Mouse (Mus musculus) lung, postnatal 0 days (tissue): ENCODE results near the gene Ppp1r3g.

Experiments
- CTCF ChIP-seq: IDR thresholded peaks from 2 replicates; pipeline ENCODE4 v1.5.1; 2016; ENCODE audit warnings: antibody characterized with exemption, mild to moderate bottlenecking
- EP300 ChIP-seq: IDR thresholded peaks from 2 replicates; pipeline ENCODE4 v1.6.1; 2016; ENCODE audit warnings: antibody characterized with exemption, mild to moderate bottlenecking, control low read depth

GRCm38 (mm10) chr13:35968131-35968718 lies 9.6 kb downstream of the Ppp1r3g start:
- TF ChIP-seq CTCF (no peak), EP300 (no peak)
